Mouse (Mus musculus): ENCODE data around the gene Gpr137. TPM values are rescaled to one million over a fixed set of nuclear protein-coding genes. Genes with fewer than 3 reads are reported as not detected.
A peak's percentile ranks its signal among the peaks of the same experiment; 100 is the strongest.
"Not testable (repeated sequence)": the region's sequence is repeated elsewhere in the genome, so short reads cannot be mapped to it uniquely, and the experiment has no call there.

The Gpr137 gene
- polyA plus RNA-seq, 1 experiment = 97.8 TPM

- TF ChIP-seq POLR2A (IDR thresholded peaks at IDR 0.05; ENCODE audit: low read depth, low read length) = no peak
- TF ChIP-seq CTCF (IDR thresholded peaks at IDR 0.05; ENCODE audit: extremely low read depth, insufficient read length, insufficient replicate concordance, low read depth, low read length) = no peak
- peaks cover 5% of the 10 kb centered on the region for H3K4me1 ChIP-seq (ENCODE audit: control insufficient read depth, insufficient read depth, insufficient read length, low read length)
- H3K27me3 ChIP-seq (ENCODE audit: control insufficient read depth, insufficient read depth, low read length) = no peaks in the 10 kb centered on the region
- H3K27ac ChIP-seq (ENCODE audit: insufficient read depth, low read depth, low read length) = no peak overlapping the region
- H3K4me3 ChIP-seq (ENCODE audit: low read depth, low read length) = no peak overlapping the region
- peaks cover 26% of the 10 kb centered on the region for H3K36me3 ChIP-seq (ENCODE audit: control insufficient read depth, insufficient read depth, low read length)
- WGBS = 69% methylated on average over 2 of the region's 2 CpGs
These were observed 37.4 kb downstream of the Gpr137 start for GRCm38 (mm10) chr19:6904846-6905245.

GRCm38 (mm10) chr19:6903031-6903430 is 39.2 kb downstream of the Gpr137 start:
- Histone ChIP-seq H3K4me1 (ENCODE audit: control insufficient read depth, insufficient read depth, insufficient read length, low read length) (peaks cover 10% of the 10 kb centered on the region), H3K27ac (ENCODE audit: insufficient read depth, low read depth, low read length) (no peak overlapping the region), H3K36me3 (ENCODE audit: control insufficient read depth, insufficient read depth, low read length) (peaks cover 28% of the 10 kb centered on the region), H3K4me3 (ENCODE audit: low read depth, low read length) (no peak overlapping the region), H3K27me3 (ENCODE audit: control insufficient read depth, insufficient read depth, low read length) (no peaks in the 10 kb centered on the region)
- WGBS = 86% methylated on average over 1 of the region's 1 CpGs
- TF ChIP-seq POLR2A (IDR thresholded peaks at IDR 0.05; ENCODE audit: low read depth, low read length) (no peak), CTCF (IDR thresholded peaks at IDR 0.05; ENCODE audit: extremely low read depth, insufficient read length, insufficient replicate concordance, low read depth, low read length) (no peak)

- WGBS = 37% methylated on average over 4 of the region's 4 CpGs
- Histone ChIP-seq H3K27ac (ENCODE audit: insufficient read depth, low read depth, low read length) (peak overlapping the region; percentile 80), H3K4me3 (ENCODE audit: low read depth, low read length) (no peak overlapping the region), H3K27me3 (ENCODE audit: control insufficient read depth, insufficient read depth, low read length) (no peaks in the 10 kb centered on the region), H3K36me3 (ENCODE audit: control insufficient read depth, insufficient read depth, low read length) (peaks cover 13% of the 10 kb centered on the region), H3K4me1 (ENCODE audit: control insufficient read depth, insufficient read depth, insufficient read length, low read length) (peaks cover 12% of the 10 kb centered on the region; the same call in 1 of the 2 replicates)
- TF ChIP-seq POLR2A (IDR thresholded peaks at IDR 0.05; ENCODE audit: low read depth, low read length) (no peak), CTCF (IDR thresholded peaks at IDR 0.05; ENCODE audit: extremely low read depth, insufficient read length, insufficient replicate concordance, low read depth, low read length) (no peak)
These were observed 42.6 kb downstream of the Gpr137 start for GRCm38 (mm10) chr19:6899641-6900040.

GRCm38 (mm10) chr19:6895608-6896305 is 46.5 kb downstream of the Gpr137 start:
- Histone ChIP-seq H3K4me3 (ENCODE audit: low read depth, low read length) (peak overlapping the region; percentile 52), H3K27ac (ENCODE audit: insufficient read depth, low read depth, low read length) (peak overlapping the region; percentile 76)
- 52% methylated on average over 18 of the region's 18 CpGs for WGBS

GRCm38 (mm10) chr19:6893731-6894451 is 48.4 kb downstream of the Gpr137 start:
- no peaks in the 10 kb centered on the region for H3K27me3 ChIP-seq (ENCODE audit: control insufficient read depth, insufficient read depth, low read length)
- H3K4me3 ChIP-seq (ENCODE audit: low read depth, low read length) = peak overlapping the region; percentile 50; the same call in 1 of the 2 replicates
- H3K36me3 ChIP-seq (ENCODE audit: control insufficient read depth, insufficient read depth, low read length) = peaks cover 11% of the 10 kb centered on the region
- WGBS = 71% methylated on average over 14 of the region's 14 CpGs
- TF ChIP-seq CTCF (IDR thresholded peaks at IDR 0.05; ENCODE audit: extremely low read depth, insufficient read length, insufficient replicate concordance, low read depth, low read length) = no peak
- peak; percentile 35; the same call in 1 of the 2 replicates for TF ChIP-seq POLR2A (IDR thresholded peaks at IDR 0.05; ENCODE audit: low read depth, low read length)
- peaks cover 12% of the 10 kb centered on the region; the same call in 1 of the 2 replicates for H3K4me1 ChIP-seq (ENCODE audit: control insufficient read depth, insufficient read depth, insufficient read length, low read length)
- peak overlapping the region; percentile 83 for H3K27ac ChIP-seq (ENCODE audit: insufficient read depth, low read depth, low read length)

More at GRCm38 (mm10) chr19:6895608-6896305, 46.5 kb downstream of the Gpr137 start:
- Histone ChIP-seq H3K36me3 (ENCODE audit: control insufficient read depth, insufficient read depth, low read length) (peaks cover 11% of the 10 kb centered on the region), H3K4me1 (ENCODE audit: control insufficient read depth, insufficient read depth, insufficient read length, low read length) (peaks cover 18% of the 10 kb centered on the region; the same call in 1 of the 2 replicates)
- not testable (repeated sequence) for H3K27me3 ChIP-seq (ENCODE audit: control insufficient read depth, insufficient read depth, low read length)

- Histone ChIP-seq H3K27ac (ENCODE audit: insufficient read depth, low read depth, low read length) (no peak overlapping the region), H3K36me3 (ENCODE audit: control insufficient read depth, insufficient read depth, low read length) (peaks cover 6% of the 10 kb centered on the region), H3K4me1 (ENCODE audit: control insufficient read depth, insufficient read depth, insufficient read length, low read length) (peaks cover 10% of the 10 kb centered on the region; the same call in 1 of the 2 replicates), H3K4me3 (ENCODE audit: low read depth, low read length) (no peak overlapping the region), H3K27me3 (ENCODE audit: control insufficient read depth, insufficient read depth, low read length) (no peaks in the 10 kb centered on the region)
- TF ChIP-seq POLR2A (IDR thresholded peaks at IDR 0.05; ENCODE audit: low read depth, low read length) = peak; percentile 23; the same call in 1 of the 2 replicates
- TF ChIP-seq CTCF (IDR thresholded peaks at IDR 0.05; ENCODE audit: extremely low read depth, insufficient read length, insufficient replicate concordance, low read depth, low read length) = no peak
- 16% methylated on average over 4 of the region's 4 CpGs for WGBS
These were observed 49.8 kb downstream of the Gpr137 start for GRCm38 (mm10) chr19:6892512-6892911.

Other genes starting within 250 kb of the Gpr137 start
- 32.5 and 55.4 TPM in 2 replicates for gene Rps6ka4, start 101.8 kb downstream of the Gpr137 start, polyA plus RNA-seq (2012; rRNA removed)
- 17.9 and 34.6 TPM in 2 replicates for gene Ccdc88b, start 84.3 kb downstream of the Gpr137 start, polyA plus RNA-seq (2012; rRNA removed)
- 29.0 and 52.3 TPM in 2 replicates for gene Trmt112, start 32.8 kb downstream of the Gpr137 start, polyA plus RNA-seq (2012; rRNA removed)
- 94.6 and 180 TPM in 2 replicates for gene Prdx5, start 32.4 kb downstream of the Gpr137 start, polyA plus RNA-seq (2012; rRNA removed)
- gene Esrra, start 20.7 kb downstream of the Gpr137 start, polyA plus RNA-seq (2012; rRNA removed) = 168 and 346 TPM in 2 replicates
- not detected in 2 replicates for gene Catsperz, start 17.1 kb downstream of the Gpr137 start, polyA plus RNA-seq (2012; rRNA removed)
- not detected in 2 replicates for gene Kcnk4, start 8.0 kb downstream of the Gpr137 start, polyA plus RNA-seq (2012; rRNA removed)
- 83.3 and 127 TPM in 2 replicates for gene Bad, start 619 bp downstream of the Gpr137 start, polyA plus RNA-seq (2012; rRNA removed)
- gene Ppp1r14b, start 32.5 kb upstream of the Gpr137 start, polyA plus RNA-seq (2012; rRNA removed) = 44.2 and 100 TPM in 2 replicates
- gene Plcb3, start 34.0 kb upstream of the Gpr137 start, polyA plus RNA-seq (2012; rRNA removed) = 200 and 595 TPM in 2 replicates
- 23.0 and 47.9 TPM in 2 replicates for gene Fkbp2, start 38.0 kb upstream of the Gpr137 start, polyA plus RNA-seq (2012; rRNA removed)
- 19.8 and 20.4 TPM in 2 replicates for gene Vegfb, start 45.2 kb upstream of the Gpr137 start, polyA plus RNA-seq (2012; rRNA removed)
- gene Dnajc4, start 50.1 kb upstream of the Gpr137 start, polyA plus RNA-seq (2012; rRNA removed) = 34.1 and 53.4 TPM in 2 replicates
- gene Nudt22, start 53.6 kb upstream of the Gpr137 start, polyA plus RNA-seq (2012; rRNA removed) = 41.2 and 53.8 TPM in 2 replicates
- gene Trpt1, start 53.7 kb upstream of the Gpr137 start, polyA plus RNA-seq (2012; rRNA removed) = 5.2 and 7.7 TPM in 2 replicates
- 10.2 and 18.6 TPM in 2 replicates for gene Fermt3, start 77.0 kb upstream of the Gpr137 start, polyA plus RNA-seq (2012; rRNA removed)
- 15.2 and 21.4 TPM in 2 replicates for gene Stip1, start 97.5 kb upstream of the Gpr137 start, polyA plus RNA-seq (2012; rRNA removed)
- gene Macrod1, start 114.3 kb upstream of the Gpr137 start, polyA plus RNA-seq (2012; rRNA removed) = 30.1 and 37.2 TPM in 2 replicates
- 0.06 and 0.22 TPM in 2 replicates for gene Flrt1, start 163.2 kb upstream of the Gpr137 start, polyA plus RNA-seq (2012; rRNA removed)